Mouse (Mus musculus) induced T-regulatory cell, adult 2 months (primary cell): Measurements from ENCODE around the gene Helz.

ENCODE experiments used
- DNase-seq: peaks from one replicate; pipeline ENCODE4 v3.0.0-alpha.2; 2012; ENCODE audit warnings: low read depth

Helz gene

DNA sequence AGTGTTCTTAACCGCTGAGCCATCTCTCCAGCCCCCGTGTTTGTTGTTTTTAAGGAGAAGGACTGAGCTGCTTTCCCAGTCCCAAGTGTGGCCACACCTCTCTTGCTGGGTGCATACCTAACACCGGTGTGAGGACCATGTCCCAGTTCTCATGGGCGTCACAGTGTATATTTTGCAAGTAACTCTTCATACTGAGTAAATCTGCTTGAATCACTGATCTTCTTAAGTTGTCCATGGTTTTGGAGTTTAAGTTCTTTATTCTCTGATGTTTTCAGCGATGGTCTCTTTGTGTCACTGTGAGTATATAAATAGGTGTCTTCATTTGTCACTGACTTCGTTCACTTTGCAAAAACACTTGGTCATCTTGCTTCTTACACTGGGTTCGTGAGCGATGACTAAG is 126.9 kb downstream of the Helz start:
- no peak for DNase-seq

DNA sequence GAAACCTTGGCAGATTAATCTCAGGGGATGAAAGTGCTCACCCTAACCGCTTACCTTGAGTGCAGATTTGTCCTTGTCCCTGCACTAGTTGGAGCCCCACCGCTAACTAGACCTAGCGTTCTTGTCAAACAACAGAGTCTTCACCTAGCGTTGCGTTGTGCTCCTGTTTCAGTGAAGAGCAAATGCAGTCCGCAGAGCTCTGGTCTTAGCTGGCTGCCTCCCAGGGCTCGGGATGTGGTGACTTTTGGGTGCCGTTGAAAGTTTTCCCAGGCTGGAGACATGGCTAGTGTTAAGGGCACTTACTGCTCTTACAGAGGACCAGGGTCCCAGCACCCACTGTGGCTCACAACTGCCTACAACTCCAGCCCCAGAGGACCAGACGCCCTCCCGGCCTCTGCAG is 127.5 kb downstream of the Helz start:
- no peak for DNase-seq

DNA sequence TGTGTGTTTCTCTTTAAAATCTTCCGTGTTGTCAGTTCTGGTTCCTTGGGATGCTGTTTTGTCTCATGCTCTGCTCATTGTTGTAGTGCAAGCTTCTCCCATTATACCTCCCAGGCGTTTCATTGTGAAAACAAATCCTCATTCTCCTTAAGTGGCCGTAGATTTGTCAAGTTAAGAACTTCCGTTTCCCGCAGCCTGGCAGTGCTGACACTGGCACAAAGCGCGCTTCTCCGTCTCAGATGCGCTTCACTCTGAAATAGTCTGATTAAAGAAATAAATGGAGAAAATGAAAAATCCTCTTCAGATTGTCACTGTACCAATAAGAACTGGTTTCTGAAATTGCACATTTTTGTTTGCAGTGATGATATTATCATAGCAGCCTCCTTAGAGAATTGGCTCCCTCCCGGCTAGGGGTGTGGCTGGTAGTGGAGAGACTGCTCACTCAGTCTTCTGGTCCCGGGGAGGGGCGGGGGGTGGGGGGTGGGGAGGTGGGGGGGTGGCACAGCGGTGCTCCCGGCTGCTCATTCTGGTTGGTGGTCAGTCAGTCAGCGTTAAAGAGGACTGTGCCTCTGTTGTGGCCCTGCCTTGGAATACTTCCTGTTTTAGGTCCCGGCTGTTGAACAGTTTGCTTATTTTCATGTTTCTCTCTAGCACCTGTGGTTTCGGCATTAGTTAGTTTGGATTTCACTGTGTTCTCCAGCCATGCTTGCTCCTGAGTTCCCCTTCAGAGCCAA is 128.6 kb downstream of the Helz start:
- no peak for DNase-seq

DNA sequence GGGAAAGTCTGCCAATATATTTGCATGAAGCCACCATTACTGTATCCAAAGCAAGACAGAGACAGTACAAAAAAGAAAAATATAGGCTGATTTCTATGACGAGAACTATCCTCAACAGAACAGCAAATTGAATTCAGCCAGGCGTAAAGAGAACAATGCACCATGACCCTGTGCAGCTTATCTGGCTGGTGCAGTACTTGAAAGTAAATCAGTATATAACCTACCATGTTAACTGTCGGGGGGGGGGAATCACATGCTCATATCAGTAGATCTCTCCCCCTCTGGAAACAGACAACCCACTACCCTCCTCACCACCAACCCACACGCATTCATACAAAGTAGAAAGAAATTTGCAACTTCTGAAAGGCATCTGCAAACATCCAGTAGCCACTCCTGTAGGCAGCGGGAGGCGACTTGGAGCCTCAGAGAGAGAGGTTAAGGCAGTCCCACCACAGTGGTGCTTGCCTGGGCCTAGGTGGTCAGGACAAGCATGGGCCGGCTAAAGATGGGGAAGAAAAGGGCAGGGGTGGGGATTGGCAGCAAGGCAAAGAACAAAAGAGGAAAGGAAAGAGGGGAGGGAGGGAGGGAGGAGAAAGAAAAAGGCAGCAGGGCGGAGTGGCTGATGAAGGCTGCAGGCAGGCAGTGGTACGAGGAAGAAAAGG is 135.1 kb downstream of the Helz start:
- no peak for DNase-seq

DNA sequence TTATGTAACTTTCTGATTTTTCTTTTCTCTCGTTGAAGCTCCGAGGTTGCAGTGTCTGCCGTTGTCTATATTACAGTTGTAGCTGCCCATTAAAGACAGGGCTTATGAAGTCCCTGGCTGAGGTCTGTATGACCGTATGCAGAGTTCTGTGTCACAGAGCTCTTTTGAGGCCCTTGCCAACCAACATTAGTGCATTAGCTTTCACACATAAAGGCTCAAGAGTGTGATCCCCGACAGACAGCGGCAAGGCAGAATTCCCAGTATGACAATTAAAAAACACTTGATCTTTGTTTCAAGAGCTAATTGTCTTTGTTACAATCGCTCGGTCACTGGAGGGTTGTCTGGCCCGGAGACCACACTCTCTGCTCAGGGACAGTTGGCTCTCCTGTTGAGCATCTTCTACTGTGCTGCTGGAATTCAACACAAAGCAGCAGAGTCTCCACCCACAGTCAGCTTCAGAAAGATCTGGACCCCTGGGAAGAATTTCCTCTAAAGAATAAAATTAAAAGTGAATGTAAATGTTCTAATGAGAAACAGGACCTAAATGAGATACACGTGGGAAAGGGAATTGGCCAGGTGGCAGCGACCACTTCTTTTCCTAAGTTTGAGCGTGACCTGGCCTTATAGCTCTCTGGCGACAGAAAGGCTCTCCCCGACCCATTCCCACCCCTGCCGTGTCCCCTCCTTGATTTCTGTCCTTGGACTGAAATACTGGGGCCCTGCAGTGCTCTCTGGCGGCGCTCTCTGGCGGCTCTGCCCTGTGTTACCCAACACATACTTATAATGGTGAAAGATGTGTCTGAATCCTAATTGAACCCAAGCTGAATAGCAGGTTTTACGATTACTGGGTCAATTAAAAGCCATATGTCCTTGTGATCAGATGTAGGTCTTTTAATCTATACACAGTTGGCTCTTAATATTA is 136.1 kb downstream of the Helz start:
- no peak for DNase-seq

DNA sequence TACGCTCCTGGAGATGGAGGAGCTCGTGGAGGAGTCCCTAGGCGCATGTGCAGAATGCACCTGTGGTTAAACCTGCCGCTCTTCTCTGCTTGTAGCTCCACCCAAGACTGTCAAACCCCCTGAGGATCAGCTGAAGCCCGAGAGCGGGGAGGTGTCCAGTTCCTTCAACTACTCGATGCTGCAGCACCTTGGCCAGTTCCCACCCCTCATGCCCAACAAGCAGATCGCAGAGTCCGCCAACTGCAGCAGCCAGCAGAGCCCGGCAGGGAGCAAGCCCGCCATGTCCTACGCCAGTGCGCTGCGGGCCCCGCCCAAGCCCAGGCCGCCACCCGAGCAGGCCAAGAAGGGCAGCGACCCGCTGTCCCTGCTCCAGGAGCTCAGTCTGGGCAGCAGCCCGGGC is 138.6 kb downstream of the Helz start:
- no peak for DNase-seq

DNA sequence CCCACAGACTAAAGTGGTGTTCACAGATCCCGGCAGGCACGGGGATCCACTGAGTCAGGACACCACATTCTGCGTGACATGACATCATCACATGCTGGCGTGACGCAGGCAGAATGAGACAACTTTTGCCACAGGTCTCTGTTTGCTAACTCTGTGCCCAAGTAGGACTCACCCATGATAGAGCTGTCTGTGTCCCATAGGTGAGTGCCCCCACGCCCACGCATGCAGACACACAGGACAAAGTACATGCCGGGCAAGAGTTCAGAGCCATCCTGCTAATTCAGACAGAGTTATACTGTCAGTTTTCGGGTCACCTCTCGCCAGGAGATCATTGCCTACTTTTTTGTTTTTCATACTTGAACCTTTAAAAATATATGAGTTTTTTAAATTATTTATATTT is 140.8 kb downstream of the Helz start:
- DNase-seq: no peak

DNA sequence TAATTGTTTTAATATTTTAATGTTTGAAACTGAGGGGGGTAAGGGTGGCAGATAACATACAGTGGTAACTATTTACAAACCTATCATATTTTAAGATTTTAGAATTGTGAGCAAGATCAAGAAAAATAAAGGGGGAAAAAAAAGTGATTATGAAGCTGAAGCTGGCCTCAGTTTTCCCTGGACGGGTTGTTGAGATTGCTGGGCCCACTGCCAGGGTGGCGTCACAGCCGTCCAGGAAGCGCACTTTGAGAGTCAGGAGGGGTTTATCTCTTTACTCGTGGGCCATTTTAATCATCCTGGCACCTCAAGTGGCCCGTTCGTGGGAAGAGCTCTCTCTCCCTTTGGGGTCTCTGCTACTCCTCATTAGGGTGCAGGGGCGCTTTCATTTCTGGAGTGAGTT is 143.8 kb downstream of the Helz start:
- no peak for DNase-seq

DNA sequence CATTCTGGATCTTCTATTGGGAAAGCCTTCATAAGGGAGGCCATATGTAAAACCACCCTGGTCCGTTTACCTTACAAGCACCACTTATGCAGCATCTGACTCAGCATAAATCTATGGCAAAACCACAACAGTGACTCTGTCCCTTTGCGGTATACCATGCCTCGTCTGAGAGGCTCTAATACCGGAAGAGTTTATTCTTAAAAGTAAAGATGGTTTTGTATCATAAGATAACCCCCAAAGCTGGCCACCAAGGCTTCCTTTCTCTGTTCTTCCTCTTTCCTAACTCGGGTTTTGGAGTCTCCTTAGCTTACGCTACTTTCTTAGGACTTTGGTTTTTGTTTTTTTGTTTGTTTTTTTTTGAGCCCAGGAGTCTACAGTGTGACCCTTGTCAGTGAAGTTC is 145.6 kb downstream of the Helz start:
- peak; percentile 58 for DNase-seq

DNA sequence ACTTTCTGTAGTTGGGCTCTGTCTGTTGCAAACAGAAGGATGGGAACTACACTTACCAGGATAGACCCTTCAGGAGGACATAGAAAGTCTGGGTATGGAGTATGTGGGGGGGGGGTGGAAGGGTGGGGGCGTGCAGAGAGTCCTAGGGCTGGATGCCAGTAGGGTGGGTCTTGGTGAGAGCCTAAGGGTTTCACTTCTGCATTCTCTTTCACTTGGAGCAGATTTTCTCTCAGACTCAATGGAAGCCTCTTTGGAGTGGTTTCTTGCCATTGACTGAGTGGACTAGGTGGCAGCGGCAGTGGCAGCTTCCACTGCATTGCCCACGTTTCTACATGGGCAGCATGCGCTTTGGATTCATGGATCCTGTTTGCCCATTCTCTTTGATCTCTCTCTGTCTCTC is 152.2 kb downstream of the Helz start:
- no peak for DNase-seq

DNA sequence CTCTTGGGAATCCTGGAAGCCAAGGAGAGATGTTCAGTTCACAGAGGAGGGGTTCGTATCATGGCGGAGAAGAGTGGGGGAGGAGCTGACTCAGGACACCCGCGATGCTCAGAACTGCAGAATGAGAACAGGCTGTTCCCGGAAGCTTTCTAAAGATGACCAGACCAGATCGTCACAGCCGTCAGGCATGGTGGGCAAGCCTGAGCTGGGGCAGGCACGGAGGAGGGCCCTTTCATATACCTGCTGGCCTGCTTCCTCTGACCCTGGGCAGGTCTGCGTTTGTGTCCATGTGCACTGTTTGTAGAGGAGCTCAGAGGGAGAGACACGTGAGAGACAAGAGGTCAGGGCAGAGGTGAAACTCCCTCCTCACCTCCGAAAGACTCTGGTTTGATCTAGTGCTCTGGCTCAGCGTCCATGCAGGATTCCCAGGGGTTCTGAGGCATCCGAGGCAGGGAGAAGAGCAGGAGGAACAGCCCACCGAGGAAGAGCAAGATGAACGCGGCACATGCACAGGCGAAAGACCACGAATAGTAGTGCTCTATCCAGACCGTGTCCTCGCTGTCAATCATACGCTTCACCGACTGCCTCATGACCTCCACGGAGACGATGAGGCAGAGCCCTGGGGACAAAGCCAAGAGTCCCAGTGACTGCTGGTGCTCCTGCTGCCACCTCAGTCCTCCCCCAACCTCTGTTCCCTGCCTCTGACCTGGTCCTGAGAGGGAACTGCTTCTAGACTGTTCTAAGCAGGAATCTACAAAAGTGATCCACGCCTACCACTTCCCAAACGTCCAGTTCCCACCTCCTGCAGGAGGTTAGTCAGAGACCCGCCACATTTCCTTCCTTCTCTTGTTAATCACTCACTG is 155.8 kb downstream of the Helz start:
- no peak for DNase-seq

DNA sequence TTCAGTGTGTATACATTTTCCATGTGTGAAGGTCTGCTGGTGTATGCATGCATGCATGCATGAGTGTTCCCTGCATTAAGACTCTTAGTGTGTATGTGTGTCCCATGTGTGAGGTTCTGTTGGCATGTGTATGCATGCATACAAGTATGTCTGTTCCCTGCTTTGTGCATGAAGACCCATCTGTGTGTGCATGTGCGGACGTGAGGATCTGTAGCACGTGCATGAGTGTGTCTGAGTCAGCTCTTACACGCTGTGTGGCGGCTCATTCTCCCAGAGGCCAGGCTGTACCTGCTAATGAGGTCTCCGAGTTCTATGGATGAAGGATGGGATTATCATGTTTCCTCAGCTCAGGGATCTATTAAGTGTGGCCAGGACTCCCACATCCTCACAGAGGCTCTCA is 157.3 kb downstream of the Helz start:
- DNase-seq: no peak

DNA sequence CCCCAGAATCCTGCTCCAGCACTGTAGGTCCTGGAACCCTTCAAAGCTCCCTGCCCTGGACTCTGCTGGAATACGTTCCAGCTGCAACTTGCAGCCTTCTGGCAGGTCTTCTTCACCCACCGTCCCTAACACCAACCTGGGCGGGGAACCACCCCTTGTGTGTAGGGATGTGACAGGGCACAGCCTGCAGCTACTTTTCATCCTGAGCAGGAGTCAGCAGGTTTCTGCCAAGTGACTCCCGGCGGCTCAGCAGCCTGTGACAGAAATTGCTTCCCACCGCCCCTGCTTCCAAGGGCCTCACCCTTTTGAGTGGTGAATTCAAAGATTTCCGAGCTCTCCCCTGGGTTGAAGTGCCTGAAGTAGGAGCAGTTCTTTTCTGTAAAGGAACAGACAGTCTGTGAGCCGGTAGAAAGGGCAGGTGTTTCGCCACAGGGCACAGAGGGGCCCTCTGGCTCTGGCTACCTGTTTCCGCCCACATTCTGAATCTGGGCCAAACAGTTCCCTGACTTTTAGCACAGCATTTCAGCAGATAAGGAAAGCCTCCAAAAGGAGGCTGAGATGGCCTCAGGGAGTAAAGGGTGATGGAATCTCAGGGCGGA is 157.8 kb downstream of the Helz start:
- DNase-seq: no peak

DNA sequence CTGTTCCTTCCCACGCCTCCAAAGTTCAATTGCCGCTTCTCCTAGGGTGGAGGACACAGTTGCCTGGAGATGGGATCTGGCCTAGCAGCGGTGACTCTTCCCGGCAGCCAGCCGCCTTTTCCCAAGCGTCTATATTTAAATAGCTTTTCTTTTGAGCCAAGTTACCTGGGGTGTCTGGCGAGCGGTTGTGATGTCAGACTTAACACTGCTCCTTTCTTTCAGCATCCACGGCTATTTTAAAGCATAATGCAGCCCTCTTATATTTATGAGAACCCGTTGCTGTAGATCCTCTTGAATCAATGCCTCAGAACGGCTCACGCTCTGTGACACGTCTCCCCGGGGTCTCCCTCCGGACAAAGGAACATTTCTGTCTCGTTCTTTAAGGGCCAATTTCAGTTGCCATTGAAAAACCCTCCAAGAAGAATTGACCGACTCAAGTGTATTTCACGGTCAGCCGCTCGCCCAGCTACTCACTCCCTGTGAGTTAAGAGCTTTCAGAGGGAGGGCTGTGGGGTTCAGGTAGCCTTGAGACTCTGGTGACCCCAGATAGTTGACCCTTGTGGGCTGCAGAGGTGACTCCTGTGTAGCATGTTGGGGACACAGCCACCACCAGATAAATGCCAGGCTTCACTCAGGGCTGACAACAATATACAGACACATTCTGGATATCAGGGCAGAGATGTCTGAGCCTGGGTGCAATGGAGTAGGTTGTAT is 160.3 kb downstream of the Helz start:
- DNase-seq: no peak

DNA sequence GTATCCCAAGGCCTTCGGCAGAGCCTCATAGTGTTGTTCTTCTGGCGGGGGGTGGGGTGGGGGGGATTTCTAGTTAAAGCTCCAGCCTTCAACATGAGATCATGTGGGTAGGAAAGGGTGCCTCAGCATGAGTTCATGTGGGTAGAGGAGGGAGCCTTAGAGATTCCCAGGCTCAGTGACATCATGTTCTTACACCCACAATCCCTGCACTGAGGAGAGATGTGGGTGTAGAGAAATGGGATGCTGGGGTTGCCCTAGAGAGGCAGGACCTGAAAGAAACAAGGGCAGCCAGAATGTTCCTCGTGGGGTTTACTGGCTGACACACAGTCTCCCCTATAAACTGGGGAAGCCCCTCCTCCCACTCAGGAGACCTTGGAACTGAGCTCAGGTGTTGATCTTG is 162.6 kb downstream of the Helz start:
- DNase-seq: no peak

DNA sequence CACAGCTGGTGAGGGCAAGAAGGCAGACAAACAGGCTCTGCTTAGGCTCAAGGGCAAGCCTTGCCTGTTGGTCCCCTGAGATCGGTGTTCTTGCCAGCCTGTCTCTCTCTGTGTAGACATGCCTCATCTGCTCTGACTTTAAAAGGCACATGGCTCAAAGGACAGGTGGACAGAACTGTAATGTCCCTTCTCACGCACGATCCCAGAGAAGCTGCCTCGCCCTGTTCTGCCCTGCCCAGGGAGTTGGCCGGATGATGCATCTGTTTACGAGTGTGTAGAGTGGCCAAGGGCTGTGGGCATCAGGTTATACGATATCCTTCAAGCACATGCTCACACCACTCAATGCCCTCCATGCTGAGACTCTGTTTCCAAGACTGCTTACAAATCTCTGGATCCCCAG is 166.6 kb downstream of the Helz start:
- DNase-seq: no peak

DNA sequence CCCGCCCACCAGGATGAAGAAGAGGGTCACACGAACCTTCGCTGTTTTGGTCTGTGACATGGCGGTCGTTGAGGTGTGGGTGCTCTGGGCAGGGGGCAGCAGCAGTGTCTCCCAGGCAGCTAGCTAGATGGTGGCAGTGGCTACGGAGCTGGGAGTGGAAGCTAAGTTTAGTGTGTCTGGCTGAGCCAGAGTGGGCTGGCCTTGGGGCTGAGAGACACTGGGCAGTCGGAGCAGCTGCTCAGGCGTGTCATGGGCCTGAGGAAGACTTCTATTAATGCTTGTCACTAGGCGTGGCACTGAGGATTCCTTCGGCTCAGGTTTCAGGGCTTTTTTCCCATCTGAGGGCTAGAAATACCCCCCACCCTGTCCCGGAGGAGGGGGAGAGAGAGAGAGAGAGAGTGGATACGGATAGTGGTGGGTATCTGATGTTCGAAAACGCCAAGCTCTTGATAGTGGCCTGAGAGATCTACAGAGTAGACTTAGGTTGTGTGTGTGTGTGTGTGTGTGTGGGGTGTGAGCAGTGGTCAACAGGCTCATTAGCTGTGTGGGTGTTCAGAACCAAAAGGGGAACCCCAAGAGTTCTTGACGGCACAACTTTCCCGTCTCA is 168.7 kb downstream of the Helz start, which contains the start of gene Cacng1:
Gene Cacng1 (minus strand): TSS at position 191 of the 607 bp plus-strand sequence.
- DNase-seq: no peak

DNA sequence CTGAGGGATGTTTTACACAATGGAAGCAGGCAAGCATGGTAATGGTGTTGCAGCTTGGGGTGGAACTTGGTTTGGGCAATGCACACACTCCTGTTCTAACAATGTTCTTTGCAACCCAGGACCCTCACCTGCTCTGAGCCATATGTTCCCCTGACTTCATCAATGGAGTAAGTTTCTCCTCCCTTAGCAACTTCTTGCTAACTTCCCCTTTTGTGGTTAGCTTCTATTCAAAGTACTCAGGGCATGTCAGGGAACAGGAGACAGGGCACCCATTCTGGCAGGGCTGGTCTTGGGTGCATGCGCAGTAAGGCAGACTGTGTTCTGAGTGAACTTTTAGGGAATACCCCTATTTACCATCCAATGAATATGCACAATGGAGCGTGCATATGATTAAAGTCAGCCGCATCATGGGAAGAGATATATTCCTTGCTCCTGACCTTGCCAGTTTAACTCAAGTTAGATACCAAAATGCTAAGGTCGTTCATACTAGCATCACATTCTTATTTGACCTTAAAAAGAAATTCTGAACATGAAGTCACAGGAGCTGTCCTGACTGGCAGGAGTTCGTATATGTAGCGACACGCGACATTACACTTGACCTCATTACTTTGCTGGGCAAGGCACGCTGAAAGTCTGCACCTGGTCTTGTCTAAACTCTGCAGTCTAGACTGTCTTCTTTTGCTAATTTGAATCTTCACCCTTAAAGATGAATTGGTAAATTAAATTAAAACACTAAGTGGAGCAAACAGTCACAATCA is 172.7 kb downstream of the Helz start:
- no peak for DNase-seq

DNA sequence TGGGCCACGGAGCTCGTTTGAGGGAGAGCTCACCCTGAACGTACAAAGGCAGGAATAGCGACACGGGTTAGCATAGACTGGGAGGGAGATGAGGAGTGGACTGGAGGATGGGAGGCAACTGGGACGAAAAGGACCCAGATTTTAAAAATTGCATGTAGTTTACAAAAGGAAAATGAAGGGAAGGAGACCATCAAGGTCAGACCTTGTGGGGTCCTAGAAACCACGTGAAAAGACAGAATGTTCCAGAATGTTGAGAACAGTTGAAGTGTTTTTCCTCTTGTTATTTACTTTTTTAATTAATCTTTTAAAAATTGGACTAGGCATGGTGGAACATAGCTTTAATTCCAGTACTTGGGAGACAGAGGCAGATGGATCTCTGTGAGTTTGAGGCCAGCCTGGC is 173.3 kb downstream of the Helz start:
- no peak for DNase-seq

DNA sequence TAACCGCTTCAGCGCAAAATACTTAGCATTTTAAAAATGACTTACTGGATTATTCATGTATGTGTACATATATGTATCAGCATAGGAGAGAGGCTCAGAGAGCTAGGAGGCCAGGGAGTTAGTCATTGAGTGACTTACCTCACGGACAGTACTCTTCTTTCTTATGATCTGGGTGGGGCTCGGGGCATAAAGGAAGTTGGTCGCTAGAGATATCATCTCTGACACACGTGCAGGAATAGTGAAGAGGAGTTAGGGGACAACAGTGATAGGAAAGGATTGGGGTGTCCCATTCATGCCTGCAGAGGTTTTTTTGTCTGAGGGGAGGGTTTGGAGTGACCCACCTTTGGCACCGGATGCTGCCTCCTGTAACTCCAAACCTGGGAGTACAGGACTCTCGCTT is 176.9 kb downstream of the Helz start:
- DNase-seq: no peak
